Mouse (Mus musculus) liver, adult 2 months (tissue): ENCODE results near the gene Catsperg1. TPM values are rescaled to one million over a fixed set of nuclear protein-coding genes. Genes with fewer than 3 reads are reported as not detected.

Experiments used
- DNase-seq: peaks from one replicate; pipeline ENCODE4 v3.0.0-alpha.2; 2011; ENCODE audit warnings: low read depth, low spot score; ENCODE audit errors: extremely low read depth
- H3K27ac ChIP-seq: fragments of 200-500 bp; replicated peaks from 2 replicates; pipeline ENCODE4 v1.5.1; 2012; ENCODE audit warnings: low read depth, mild to moderate bottlenecking, control low read depth, inconsistent platforms, low read length; ENCODE audit not compliant: insufficient read depth
- H3K27me3 ChIP-seq: fragments of 200-500 bp; 2 replicates; pipeline ENCODE4 v1.6.1; 2012; ENCODE audit warnings: mild to moderate bottlenecking, moderate library complexity, low read length, inconsistent platforms; ENCODE audit not compliant: control insufficient read depth, insufficient read depth
- H3K36me3 ChIP-seq: fragments of 200-500 bp; 2 replicates; pipeline ENCODE4 v1.6.1; 2012; ENCODE audit warnings: low read length, inconsistent platforms; ENCODE audit not compliant: control insufficient read depth, insufficient read depth
- H3K4me1 ChIP-seq: fragments of 200-500 bp; 2 replicates; pipeline ENCODE4 v1.6.1; 2011; ENCODE audit warnings: low read length; ENCODE audit not compliant: control insufficient read depth, insufficient read depth
- H3K4me3 ChIP-seq: fragments of 200-500 bp; 2 replicates; pipeline ENCODE4 v1.5.1; 2011; ENCODE audit warnings: low read depth, mild to moderate bottlenecking, control low read depth, low read length, moderate library complexity; ENCODE audit not compliant: insufficient read depth
- H3K79me2 ChIP-seq: fragments of 200-500 bp; 2 replicates; pipeline ENCODE4 v1.6.1; 2012; ENCODE audit warnings: inconsistent platforms, mild to moderate bottlenecking, low read length, moderate library complexity; ENCODE audit not compliant: control insufficient read depth, insufficient read depth
- H3K9ac ChIP-seq: fragments of 200-500 bp; 2 replicates; pipeline ENCODE4 v1.6.1; 2012; ENCODE audit warnings: low read depth, mild to moderate bottlenecking, control low read depth, inconsistent platforms, low read length
- CTCF ChIP-seq: fragments of 200-500 bp; IDR thresholded peaks from 2 replicates; pipeline ENCODE4 v1.5.1; 2011; ENCODE audit warnings: low read depth, low read length, control low read depth
- POLR2A ChIP-seq: fragments of 200-500 bp; IDR thresholded peaks from 2 replicates; pipeline ENCODE4 v1.6.1; 2011; ENCODE audit warnings: low read length, control low read depth; ENCODE audit not compliant: insufficient read depth; ENCODE audit errors: extremely low read depth
- WGBS: fragments of 180-500 bp; shearing (Covaris S2); methylation state at CpG from one replicate; pipeline ENCODE4 v1.1.7; 2018; 5-methylcytosine and 5-hydroxymethylcytosine counted together
- polyA plus RNA-seq: library from polyadenylated mRNA; depleted of rRNA; stranded (reverse); fragments of >200 nt; gene quantifications from 2 replicates; pipeline ENCODE4 v1.2.3, GENCODE M21; 2012
- total RNA-seq: library from RNA; depleted of rRNA; stranded (reverse); fragments of >200 nt; gene quantifications from 2 replicates; pipeline ENCODE4 v1.2.3, GENCODE M21; 2014

Catsperg1 gene
- total and polyA plus RNA-seq, 2 experiments: 0.24 to 0.28 TPM

DNA sequence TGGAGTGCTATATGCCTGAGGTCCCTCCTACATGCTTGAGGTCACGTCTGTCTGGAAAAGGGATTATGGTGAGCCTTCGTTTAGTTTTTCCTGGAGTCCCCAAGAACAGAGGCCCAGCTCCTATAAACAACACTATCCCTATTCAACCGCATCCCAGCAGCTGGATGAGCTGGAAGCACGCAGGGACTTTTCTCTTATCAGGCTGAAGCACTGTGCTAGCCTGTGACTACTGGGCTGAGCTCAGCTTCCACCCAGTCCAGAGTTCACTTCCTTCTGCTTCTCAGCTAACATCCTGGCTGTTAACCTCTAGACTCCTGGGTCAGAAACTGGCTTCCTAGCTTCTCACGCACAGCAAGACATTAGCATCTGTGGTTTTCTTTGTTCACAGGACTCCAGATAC lies 40.0 kb upstream of the Catsperg1 start:
- H3K4me1 ChIP-seq: peaks cover 18% of the 10 kb centered on the region
- no peaks in the 10 kb centered on the region for H3K36me3 ChIP-seq
- H3K27me3 ChIP-seq: no peaks in the 10 kb centered on the region
- peak; percentile 85 for DNase-seq
- 26% methylated on average over 5 of the region's 5 CpGs for WGBS
- H3K27ac ChIP-seq: peak overlapping the region; percentile 62
- TF ChIP-seq POLR2A (0 out of 2 replicates have a peak, but pooled peaks have one; percentile 16), CTCF (no peak)
- H3K4me3 ChIP-seq: no peak overlapping the region
- no peak overlapping the region for H3K9ac ChIP-seq
- no peaks in the 10 kb centered on the region for H3K79me2 ChIP-seq

DNA sequence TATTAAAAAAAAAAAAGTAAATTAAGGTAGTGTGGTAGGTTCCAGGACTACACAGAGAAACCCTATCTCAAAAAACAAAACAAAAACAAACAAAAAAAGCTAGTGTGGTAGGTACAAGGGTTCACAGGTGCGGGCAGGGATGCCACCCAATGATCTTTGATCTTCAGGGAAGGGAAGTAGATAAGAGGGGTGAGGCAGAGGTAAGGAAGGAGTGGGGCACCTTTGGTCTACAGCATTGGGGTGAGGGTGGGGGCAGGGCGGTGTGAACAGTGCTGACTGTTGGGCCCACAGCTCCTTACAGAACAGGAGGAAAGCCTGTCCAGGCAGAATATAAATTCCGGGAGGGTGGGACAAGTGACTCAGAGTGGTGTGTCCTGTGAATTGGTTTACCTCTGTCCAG lies 37.3 kb upstream of the Catsperg1 start:
- peak; percentile 80 for DNase-seq
- WGBS: 39% methylated on average over 3 of the region's 3 CpGs
- Histone ChIP-seq H3K36me3 (no peaks in the 10 kb centered on the region), H3K4me1 (peaks cover 26% of the 10 kb centered on the region), H3K27me3 (no peaks in the 10 kb centered on the region), H3K9ac (no peak overlapping the region), H3K4me3 (no peak overlapping the region), H3K79me2 (no peaks in the 10 kb centered on the region), H3K27ac (0 out of 2 replicates have a peak overlapping the region, but pooled peaks have one; percentile 18)
- TF ChIP-seq CTCF: no peak
- no peak for TF ChIP-seq POLR2A

DNA sequence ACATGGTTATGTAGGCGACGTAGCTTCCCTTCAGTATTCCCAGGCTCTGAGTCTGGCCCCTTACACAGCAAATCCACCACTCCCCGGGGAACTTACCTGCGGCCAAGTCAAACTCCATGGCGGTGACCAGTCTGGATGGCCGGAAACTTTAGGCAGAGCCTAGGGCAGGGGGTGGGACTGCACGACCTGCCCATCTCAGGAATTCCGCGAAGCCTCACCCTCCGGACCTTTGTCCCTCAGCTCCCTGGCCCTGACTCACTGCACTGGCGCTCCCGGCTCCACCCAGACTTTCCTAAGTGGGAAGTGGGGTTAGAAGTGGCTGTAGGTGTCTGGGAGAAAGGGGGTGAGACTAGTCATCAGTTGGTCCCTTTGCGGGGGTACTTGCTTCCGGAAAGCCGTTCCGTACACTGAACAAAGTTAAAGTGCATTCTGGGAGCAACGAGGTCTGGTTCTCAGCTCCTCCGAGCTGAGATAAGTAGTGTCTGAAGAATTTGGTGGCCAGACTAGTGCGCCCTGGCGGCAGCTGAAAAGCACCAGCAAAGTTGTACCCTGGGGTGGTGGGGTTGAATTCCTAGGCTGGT lies 34.5 kb upstream of the Catsperg1 start, which contains the start of gene 2200002D01Rik:
TSS of gene 2200002D01Rik (minus strand) at position 206 of the 581 bp plus-strand sequence.
- 22% methylated on average over 20 of the region's 20 CpGs for WGBS
- peak; percentile 70 for DNase-seq

DNA sequence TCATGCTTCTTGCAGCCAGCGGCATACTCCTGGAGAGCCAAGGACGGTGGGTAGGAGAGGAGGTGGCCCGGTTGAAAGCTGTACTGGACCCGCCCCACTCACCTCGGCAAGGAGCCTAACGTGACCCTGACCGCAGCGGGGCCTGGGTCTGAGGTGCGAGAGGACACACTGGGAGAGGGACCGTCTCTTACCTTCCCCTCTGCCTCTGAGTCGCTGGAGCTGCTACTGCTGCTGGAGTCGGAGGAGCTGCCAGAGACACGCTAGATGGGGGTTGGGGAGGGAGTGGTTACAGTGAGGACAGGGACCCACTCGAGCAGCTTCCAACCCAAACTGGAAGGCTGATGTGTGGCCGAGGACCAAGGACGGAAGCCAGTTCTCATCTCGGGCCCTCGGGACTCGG lies 33.9 kb upstream of the Catsperg1 start:
- TF ChIP-seq CTCF: no peak
- TF ChIP-seq POLR2A: no peak
- peak overlapping the region; percentile 76 for H3K4me3 ChIP-seq
- peak; percentile 40 for DNase-seq
- H3K9ac ChIP-seq: peak overlapping the region; percentile 79
- H3K36me3 ChIP-seq: no peaks in the 10 kb centered on the region
- H3K4me1 ChIP-seq: peaks cover 13% of the 10 kb centered on the region; the same call in 1 of the 2 replicates
- H3K27ac ChIP-seq: peak overlapping the region; percentile 78
- H3K27me3 ChIP-seq: no peaks in the 10 kb centered on the region
- 12% methylated on average over 19 of the region's 19 CpGs for WGBS
- H3K79me2 ChIP-seq: no peaks in the 10 kb centered on the region

More for the DNA sequence above, 34.5 kb upstream of the Catsperg1 start, which contains the start of gene 2200002D01Rik:
- H3K36me3 ChIP-seq: no peaks in the 10 kb centered on the region
- no peaks in the 10 kb centered on the region for H3K27me3 ChIP-seq
- H3K79me2 ChIP-seq: no peaks in the 10 kb centered on the region
- H3K4me1 ChIP-seq: peaks cover 13% of the 10 kb centered on the region; the same call in 1 of the 2 replicates
- peak within 1 kb of the TSS; percentile 76 for H3K4me3 ChIP-seq
- peak; percentile 29; the same call in 1 of the 2 replicates for TF ChIP-seq CTCF
- TF ChIP-seq POLR2A: no peak
- H3K9ac ChIP-seq: peak within 1 kb of the TSS; percentile 79
- peak within 1 kb of the TSS; percentile 78 for H3K27ac ChIP-seq

DNA sequence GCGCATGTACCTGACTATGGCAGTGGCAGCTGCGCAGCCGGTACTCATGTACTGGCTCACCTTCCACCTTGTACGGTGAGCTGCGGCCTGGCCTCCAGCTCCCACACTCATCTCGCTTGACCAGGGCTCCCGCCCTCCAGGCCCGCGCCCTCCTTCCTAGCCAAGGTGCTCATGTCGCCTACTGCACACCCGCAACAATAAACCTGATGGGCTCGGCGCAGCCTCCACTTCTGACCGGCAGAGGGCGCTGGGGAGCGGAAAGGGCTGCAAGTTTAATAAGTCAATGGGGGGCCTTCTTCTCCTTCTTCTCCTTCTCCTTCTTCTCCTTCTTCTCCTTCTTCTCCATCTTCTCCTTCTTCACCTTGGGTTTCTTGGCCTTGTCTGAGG lies 33.5 kb upstream of the Catsperg1 start:
- Histone ChIP-seq H3K27me3 (no peaks in the 10 kb centered on the region), H3K4me1 (peaks cover 13% of the 10 kb centered on the region; the same call in 1 of the 2 replicates), H3K27ac (peak overlapping the region; percentile 78), H3K4me3 (peak overlapping the region; percentile 76), H3K9ac (peak overlapping the region; percentile 79), H3K79me2 (no peaks in the 10 kb centered on the region), H3K36me3 (no peaks in the 10 kb centered on the region)
- 32% methylated on average over 16 of the region's 16 CpGs for WGBS
- DNase-seq: peak; percentile 46
- TF ChIP-seq CTCF (peak; percentile 94), POLR2A (no peak)

DNA sequence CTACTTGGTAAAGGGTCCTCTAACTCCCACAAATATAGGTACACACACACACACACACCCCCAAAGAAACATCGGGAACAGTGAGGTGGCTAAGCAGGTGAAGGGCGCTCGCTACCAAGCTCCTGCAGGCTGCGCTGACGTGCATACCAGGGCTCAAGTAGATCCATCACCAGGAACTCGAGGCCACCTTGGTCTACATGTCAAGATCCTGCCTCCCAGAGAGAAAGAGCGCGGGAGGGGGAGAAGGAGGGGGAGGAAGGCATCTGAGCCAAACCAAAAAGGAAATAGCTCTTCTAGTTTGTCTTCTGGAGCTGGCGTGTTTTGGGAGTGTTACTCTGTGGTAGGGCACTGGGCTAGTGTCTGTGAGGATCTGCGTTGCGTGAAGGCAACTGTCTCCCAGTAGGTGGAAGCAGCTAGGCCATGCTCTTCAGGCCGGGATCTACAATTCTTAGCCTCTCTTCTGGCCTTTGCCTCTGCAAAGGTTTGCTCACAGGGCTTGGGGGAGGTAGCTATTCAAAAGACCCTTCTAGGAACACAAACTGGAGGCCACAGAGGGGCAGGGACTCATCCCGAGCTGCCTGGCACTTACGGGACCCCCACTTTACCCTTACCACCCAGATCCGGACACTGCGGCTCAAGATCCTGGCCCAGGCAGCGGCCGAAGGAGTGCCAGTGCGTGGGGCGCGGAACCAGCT lies 32.9 kb upstream of the Catsperg1 start:
- 83% methylated on average over 21 of the region's 21 CpGs for WGBS
- Histone ChIP-seq H3K79me2 (no peaks in the 10 kb centered on the region), H3K9ac (peak overlapping the region; percentile 38; the same call in 1 of the 2 replicates), H3K4me3 (peak overlapping the region; percentile 76; the same call in 1 of the 2 replicates), H3K27ac (no peak overlapping the region), H3K27me3 (no peaks in the 10 kb centered on the region), H3K36me3 (no peaks in the 10 kb centered on the region), H3K4me1 (peaks cover 13% of the 10 kb centered on the region; the same call in 1 of the 2 replicates)
- TF ChIP-seq CTCF (no peak), POLR2A (no peak)
- DNase-seq: no peak
